Mouse (Mus musculus) kidney, postnatal 36 days (tissue): ENCODE data around the gene Tmem38a.

Source experiments
- DNase-seq, 2 experiments: peaks; one replicate each; pipeline ENCODE4 v3.0.0; 2021 to 2022; ENCODE audit warnings: mixed read lengths in 2 of 2

The Tmem38a gene

GRCm38 (mm10) chr8:72587806-72588205, 16.0 kb downstream of the Tmem38a start:
- DNase-seq = peak in 1 of 2 experiments; percentile 49

- no peak for DNase-seq
Observed at GRCm38 (mm10) chr8:72588865-72589264, 17.0 kb downstream of the Tmem38a start.

DNA sequence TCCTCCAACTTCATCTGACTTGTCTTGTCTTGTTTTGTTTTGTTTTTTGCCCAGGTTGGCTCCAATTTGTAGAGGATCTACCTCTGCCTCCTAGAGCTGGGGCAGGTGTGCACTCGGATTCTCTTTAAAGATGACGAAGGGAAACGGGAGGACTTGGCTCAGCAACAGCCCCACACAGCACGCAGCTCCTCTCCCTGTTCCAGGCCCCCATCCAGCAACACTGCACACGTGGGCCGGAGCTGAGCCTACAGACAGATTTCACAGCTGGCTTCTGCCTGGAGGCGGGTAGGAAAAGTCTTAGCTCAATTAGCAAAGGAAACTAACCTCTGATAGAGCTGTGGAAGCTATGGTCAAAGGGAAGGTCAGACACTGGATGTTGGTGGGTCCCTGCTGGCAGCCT, 17.4 kb downstream of the Tmem38a start:
- DNase-seq = no peak

- peak; percentile 43 to 69 for DNase-seq
Observed at GRCm38 (mm10) chr8:72590198-72590597, 18.3 kb downstream of the Tmem38a start.
